Mouse (Mus musculus) lung, postnatal 0 days (tissue): ENCODE measurements at regions not wholly inside any gene's neighbourhood (a gene's known extent, or its start where the extent isn't known, plus 50 kb on each side); places are given as distances from the start of the nearest gene placed in this dataset.

Experiments used
- ATAC-seq: fragments of 200-750 bp; cut with Nextera tagmentation; 2 replicates; pipeline ENCODE4 v1.8.0; 2017; ENCODE audit warnings: moderate library complexity
- DNase-seq: peaks from one replicate; pipeline ENCODE4 v3.0.0-alpha.2; 2016; ENCODE audit warnings: low spot score
- H3K27ac ChIP-seq: fragments of 300-500 bp; sonication (generic); 2 replicates; pipeline ENCODE4 v1.5.1; 2014; ENCODE audit warnings: antibody characterized with exemption, mild to moderate bottlenecking, low read length, mixed read lengths
- H3K27me3 ChIP-seq: fragments of 300-500 bp; sonication (generic); replicated peaks from 2 replicates; pipeline ENCODE4 v1.6.1; 2014; ENCODE audit warnings: low read length, mixed read lengths; ENCODE audit not compliant: insufficient read depth
- H3K36me3 ChIP-seq: fragments of 300-500 bp; sonication (generic); 2 replicates; pipeline ENCODE4 v1.6.1; 2014; ENCODE audit warnings: low read length, mixed read lengths; ENCODE audit not compliant: insufficient read depth
- H3K4me1 ChIP-seq: fragments of 300-500 bp; sonication (generic); 2 replicates; pipeline ENCODE4 v1.6.1; 2014; ENCODE audit warnings: antibody characterized with exemption, low read depth, low read length, mixed read lengths; ENCODE audit not compliant: insufficient read depth
- H3K4me2 ChIP-seq: fragments of 300-500 bp; sonication (generic); replicated peaks from 2 replicates; pipeline ENCODE4 v1.6.1; 2014; ENCODE audit warnings: low read depth, mild to moderate bottlenecking, low read length, moderate library complexity, mixed read lengths
- H3K4me3 ChIP-seq: fragments of 300-500 bp; sonication (generic); 2 replicates; pipeline ENCODE4 v1.5.1; 2014; ENCODE audit warnings: low read depth, low read length
- H3K9ac ChIP-seq: fragments of 300-500 bp; sonication (generic); replicated peaks from 2 replicates; pipeline ENCODE4 v1.6.1; 2014; ENCODE audit warnings: low read depth, mild to moderate bottlenecking
- H3K9me3 ChIP-seq: fragments of 300-500 bp; sonication (generic); 2 replicates; pipeline ENCODE4 v1.6.1; 2016; ENCODE audit warnings: low read length, mixed read lengths
- CTCF ChIP-seq: IDR thresholded peaks from 2 replicates; pipeline ENCODE4 v1.5.1; 2016; ENCODE audit warnings: antibody characterized with exemption, mild to moderate bottlenecking
- EP300 ChIP-seq: IDR thresholded peaks from 2 replicates; pipeline ENCODE4 v1.6.1; 2016; ENCODE audit warnings: antibody characterized with exemption, mild to moderate bottlenecking, control low read depth
- WGBS: fragments of 180-500 bp; shearing (Covaris S2); extraction: QIAGEN DNeasy Blood & Tissue Kit; methylation state at CpG from one replicate; pipeline ENCODE4 v1.1.7; 2014; 5-methylcytosine and 5-hydroxymethylcytosine counted together

DNA sequence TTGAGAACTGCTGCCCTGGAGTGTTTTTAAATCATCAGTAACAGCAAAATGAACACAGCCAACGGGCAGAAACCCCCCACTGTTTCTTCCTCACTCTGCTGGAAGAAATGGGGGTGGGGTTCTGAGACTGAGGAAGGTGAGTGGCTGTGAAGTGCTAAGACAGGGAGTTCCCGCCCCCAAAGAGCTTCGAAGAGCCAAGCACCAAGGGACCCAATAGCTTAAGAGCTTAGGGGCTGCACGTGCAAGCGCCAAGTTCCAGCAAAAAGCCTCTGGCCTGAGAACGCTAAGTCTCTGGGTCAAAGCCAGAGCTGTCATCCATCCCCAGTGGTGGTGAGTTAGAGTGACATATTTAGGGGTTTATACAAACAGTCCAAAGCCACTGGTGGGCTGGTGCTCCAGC lies 55.1 kb upstream of the Pcbd1 start:
- no peak overlapping the region for H3K27ac ChIP-seq

DNA sequence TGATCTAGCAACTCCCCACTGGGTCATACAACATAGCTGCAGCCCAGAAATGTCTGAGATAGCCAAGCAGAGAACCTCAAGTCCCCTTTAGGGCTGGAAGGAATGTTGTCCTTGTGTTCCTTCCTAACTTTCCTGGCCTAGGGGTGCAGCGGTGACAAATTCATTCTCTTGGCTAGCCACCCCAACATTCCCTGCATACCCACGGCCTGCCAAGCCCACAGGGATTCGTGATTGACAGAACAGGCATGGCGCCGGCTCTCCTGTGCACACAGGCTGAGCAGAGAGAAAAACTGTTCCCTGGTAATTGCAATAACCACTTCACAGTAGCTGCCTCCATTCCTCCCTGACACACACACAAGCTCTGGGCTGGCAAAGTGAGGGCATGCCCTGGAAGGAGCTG lies 60.5 kb upstream of the Pcbd1 start:
- Histone ChIP-seq H3K27ac (no peak overlapping the region), H3K9me3 (no peaks in the 10 kb centered on the region), H3K9ac (no peak overlapping the region), H3K27me3 (no peaks in the 10 kb centered on the region), H3K4me1 (no peaks in the 10 kb centered on the region), H3K4me3 (no peak overlapping the region), H3K4me2 (no peak overlapping the region), H3K36me3 (no peaks in the 10 kb centered on the region)
- no peak for TF ChIP-seq CTCF
- no peak for TF ChIP-seq EP300
- ATAC-seq (peak; percentile 28), DNase-seq (no peak)
- WGBS, result 44% methylated on average over 5 of the region's 5 CpGs

More for the DNA sequence above, 55.1 kb upstream of the Pcbd1 start:
- H3K9me3 ChIP-seq, result no peaks in the 10 kb centered on the region
- H3K36me3 ChIP-seq, result no peaks in the 10 kb centered on the region
- no peak overlapping the region for H3K4me2 ChIP-seq
- peak; percentile 13 for DNase-seq
- TF ChIP-seq EP300 (no peak), CTCF (no peak)
- no peaks in the 10 kb centered on the region; the same call in 1 of the 2 replicates for H3K4me1 ChIP-seq
- 10% methylated on average over 6 of the region's 6 CpGs for WGBS
- no peak overlapping the region for H3K9ac ChIP-seq
- ATAC-seq, result no peak; the same call in 1 of the 2 replicates
- H3K4me3 ChIP-seq, result no peak overlapping the region
- no peaks in the 10 kb centered on the region for H3K27me3 ChIP-seq

DNA sequence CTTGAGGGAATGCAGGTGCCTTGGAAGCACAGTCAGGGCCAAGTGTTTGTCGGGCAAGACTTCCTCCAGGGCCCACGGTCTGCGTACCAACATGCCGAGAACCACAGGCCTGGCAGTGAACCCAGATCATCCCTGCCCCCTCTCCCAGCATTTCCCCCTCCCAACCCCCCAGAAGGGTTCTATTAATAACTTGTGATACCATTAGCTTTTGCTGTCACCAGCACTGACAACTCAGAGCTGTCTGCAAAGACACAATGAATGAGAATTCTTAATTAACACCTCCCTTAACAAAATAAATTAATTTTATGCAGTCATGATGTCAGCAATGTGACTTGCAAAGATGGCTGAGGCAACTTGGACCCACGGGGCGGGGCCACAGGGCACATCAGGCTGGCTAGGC lies 61.9 kb upstream of the Pcbd1 start:
- ATAC-seq (no peak), DNase-seq (no peak)
- Histone ChIP-seq H3K4me2 (no peak overlapping the region), H3K4me1 (no peaks in the 10 kb centered on the region), H3K4me3 (no peak overlapping the region), H3K9ac (no peak overlapping the region), H3K27ac (no peak overlapping the region), H3K9me3 (no peaks in the 10 kb centered on the region), H3K27me3 (no peaks in the 10 kb centered on the region), H3K36me3 (no peaks in the 10 kb centered on the region)
- WGBS, result 66% methylated on average over 6 of the region's 6 CpGs
- TF ChIP-seq EP300, result no peak
- no peak for TF ChIP-seq CTCF

DNA sequence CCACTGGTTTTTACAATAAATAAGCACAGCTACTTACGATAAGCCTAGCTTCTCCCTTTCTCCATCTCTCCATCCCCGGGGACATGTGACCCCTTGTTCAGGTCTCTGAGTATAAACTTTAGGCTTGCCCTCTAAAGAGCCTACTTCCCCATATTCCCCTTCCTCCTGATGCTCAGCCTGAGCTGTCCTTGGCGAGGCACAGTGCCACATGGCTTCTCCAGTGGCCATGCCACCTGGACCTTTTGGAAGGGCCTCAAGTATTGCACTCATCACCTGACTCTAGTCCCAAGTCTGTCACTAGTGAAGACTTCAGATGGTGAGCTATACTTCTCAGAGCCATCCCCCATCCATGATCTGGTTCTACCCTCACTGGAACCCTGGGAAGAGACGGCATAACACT lies 64.1 kb upstream of the Pcbd1 start:
- H3K27ac ChIP-seq, result no peak overlapping the region
- WGBS, result 66% methylated on average over 4 of the region's 4 CpGs
- H3K27me3 ChIP-seq, result no peaks in the 10 kb centered on the region
- no peaks in the 10 kb centered on the region for H3K36me3 ChIP-seq
- DNase-seq, result no peak
- no peaks in the 10 kb centered on the region for H3K9me3 ChIP-seq
- H3K4me1 ChIP-seq, result no peaks in the 10 kb centered on the region
- H3K4me2 ChIP-seq, result no peak overlapping the region
- H3K4me3 ChIP-seq, result no peak overlapping the region
- TF ChIP-seq CTCF, result no peak
- TF ChIP-seq EP300, result no peak
- no peak for ATAC-seq
- no peak overlapping the region for H3K9ac ChIP-seq

DNA sequence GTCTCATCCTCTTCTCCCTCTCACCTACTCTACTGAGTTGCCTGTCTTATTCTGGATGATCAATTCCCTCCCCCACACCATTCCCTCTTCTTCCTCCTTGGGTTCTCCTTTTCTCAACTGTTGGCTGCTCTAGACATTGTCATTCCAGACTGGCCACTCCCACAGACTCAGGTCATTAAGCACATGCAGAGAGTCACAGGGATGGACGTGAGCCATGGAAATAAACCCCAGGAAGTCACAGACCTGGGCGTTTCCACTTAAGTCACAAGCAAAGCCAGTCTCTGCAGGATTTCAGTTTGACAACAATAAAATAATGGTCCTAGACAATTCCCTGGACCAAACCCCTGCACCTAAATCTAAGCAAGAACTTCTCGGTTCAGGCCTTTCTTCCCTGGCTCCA lies 65.0 kb upstream of the Pcbd1 start:
- Histone ChIP-seq H3K9me3 (no peaks in the 10 kb centered on the region), H3K4me2 (no peak overlapping the region), H3K27me3 (no peaks in the 10 kb centered on the region), H3K4me3 (no peak overlapping the region), H3K36me3 (no peaks in the 10 kb centered on the region), H3K4me1 (no peaks in the 10 kb centered on the region), H3K9ac (no peak overlapping the region), H3K27ac (no peak overlapping the region)
- TF ChIP-seq EP300, result no peak
- TF ChIP-seq CTCF, result no peak
- ATAC-seq (no peak), DNase-seq (no peak)
- WGBS, result 36% methylated on average over 3 of the region's 3 CpGs

DNA sequence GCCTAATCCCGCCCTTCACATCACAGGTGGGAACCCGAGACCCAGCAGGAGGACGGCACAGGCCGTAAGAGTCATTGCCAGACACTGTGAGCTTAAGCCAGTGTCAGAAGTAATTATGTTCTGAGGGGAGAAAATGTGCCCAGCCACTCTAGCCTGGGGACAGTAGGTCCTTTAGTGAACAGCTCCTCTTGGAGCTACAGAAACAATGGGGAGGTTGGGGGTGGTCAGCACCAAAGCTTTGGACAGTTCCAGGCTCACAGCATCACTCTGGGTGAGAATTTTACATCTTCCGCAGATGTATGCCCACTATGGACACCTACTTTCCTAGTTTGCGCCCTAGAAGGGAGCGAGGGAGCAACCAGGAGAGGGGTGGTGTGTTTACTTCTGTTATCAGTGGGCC lies 65.7 kb upstream of the Pcbd1 start:
- Histone ChIP-seq H3K27me3 (no peaks in the 10 kb centered on the region), H3K4me1 (no peaks in the 10 kb centered on the region), H3K9me3 (no peaks in the 10 kb centered on the region), H3K36me3 (no peaks in the 10 kb centered on the region), H3K4me3 (no peak overlapping the region), H3K27ac (no peak overlapping the region), H3K9ac (no peak overlapping the region), H3K4me2 (no peak overlapping the region)
- no peak for TF ChIP-seq CTCF
- TF ChIP-seq EP300, result no peak
- ATAC-seq, result no peak
- peak; percentile 27 for DNase-seq
- WGBS, result 21% methylated on average over 7 of the region's 7 CpGs

DNA sequence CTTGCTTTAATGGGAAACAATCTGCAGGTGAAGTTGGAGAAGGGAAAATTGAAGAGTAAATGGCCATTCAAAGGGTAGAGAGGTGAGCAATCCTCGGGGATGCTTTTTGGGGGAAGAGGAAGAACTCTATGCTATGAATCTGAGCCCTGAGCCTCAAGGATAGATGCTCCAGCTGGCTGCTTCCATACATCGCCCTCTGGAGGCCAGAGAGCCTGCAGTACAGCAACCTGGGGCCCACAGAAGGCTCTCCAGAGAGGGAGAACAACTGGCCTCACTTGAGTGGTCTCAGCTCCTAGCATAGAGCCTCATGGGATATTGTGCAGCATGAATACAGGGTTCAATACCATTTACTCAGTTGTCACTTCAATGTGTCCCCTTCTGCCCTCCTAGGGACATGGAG lies 69.6 kb upstream of the Pcbd1 start:
- TF ChIP-seq CTCF (peak; percentile 48), EP300 (no peak)
- DNase-seq, result no peak
- Histone ChIP-seq H3K4me1 (no peaks in the 10 kb centered on the region), H3K9ac (no peak overlapping the region), H3K36me3 (no peaks in the 10 kb centered on the region), H3K27me3 (no peaks in the 10 kb centered on the region), H3K4me3 (no peak overlapping the region), H3K27ac (no peak overlapping the region), H3K4me2 (no peak overlapping the region), H3K9me3 (no peaks in the 10 kb centered on the region)
- WGBS, result 17% methylated on average over 2 of the region's 2 CpGs
- ATAC-seq, result no peak
